Mouse (Mus musculus) heart, embryonic 13.5 days (tissue): ENCODE data around the gene Mon1a. TPM values are rescaled to one million over a fixed set of nuclear protein-coding genes. Genes with fewer than 3 reads are reported as not detected.

Experiments
- ATAC-seq: fragments of 200-750 bp; cut with Nextera tagmentation; 2 replicates; pipeline ENCODE4 v1.8.0; 2017; ENCODE audit warnings: moderate TSS enrichment; ENCODE audit not compliant: insufficient number of reproducible peaks, low FRiP score, low TSS enrichment; ENCODE audit errors: extremely low read depth
- H3K27ac ChIP-seq: fragments of 300-500 bp; sonication (generic); replicated peaks from 2 replicates; pipeline ENCODE4 v1.5.1; 2015; ENCODE audit warnings: moderate library complexity, mild to moderate bottlenecking, inconsistent platforms
- H3K27me3 ChIP-seq: fragments of 300-500 bp; sonication (generic); replicated peaks from 2 replicates; pipeline ENCODE4 v1.6.1; 2015; ENCODE audit warnings: mild to moderate bottlenecking, inconsistent platforms
- H3K36me3 ChIP-seq: fragments of 300-500 bp; sonication (generic); 2 replicates; pipeline ENCODE4 v1.6.1; 2015; ENCODE audit warnings: mild to moderate bottlenecking, inconsistent platforms
- H3K4me1 ChIP-seq: fragments of 300-500 bp; sonication (generic); 2 replicates; pipeline ENCODE4 v1.6.1; 2015; ENCODE audit warnings: inconsistent platforms
- H3K4me2 ChIP-seq: fragments of 300-500 bp; sonication (generic); 2 replicates; pipeline ENCODE4 v1.6.1; 2015; ENCODE audit warnings: inconsistent platforms, mild to moderate bottlenecking, moderate library complexity
- H3K4me3 ChIP-seq: fragments of 300-500 bp; sonication (generic); 2 replicates; pipeline ENCODE4 v1.5.1; 2015; ENCODE audit warnings: moderate library complexity, mild to moderate bottlenecking, inconsistent platforms
- H3K9ac ChIP-seq: fragments of 300-500 bp; sonication (generic); 2 replicates; pipeline ENCODE4 v1.6.1; 2015; ENCODE audit warnings: inconsistent platforms, mild to moderate bottlenecking, moderate library complexity
- H3K9me3 ChIP-seq: fragments of 300-500 bp; sonication (generic); 2 replicates; pipeline ENCODE4 v1.6.1; 2016; ENCODE audit warnings: inconsistent platforms
- WGBS: fragments of 180-500 bp; shearing (Covaris S2); methylation state at CpG from one replicate; pipeline ENCODE4 v1.1.7; 2015; ENCODE audit warnings: mixed read lengths; 5-methylcytosine and 5-hydroxymethylcytosine counted together
- polyA plus RNA-seq: library from polyadenylated mRNA; unstranded; fragments of >200 nt; fragmentation: Nextera tagmentation; extraction: Ambion mirVana; gene quantifications from 2 replicates; pipeline ENCODE4 v1.2.1, GENCODE M21; 2015

Gene Mon1a
- 8.1 and 9.1 TPM in 2 replicates for polyA plus RNA-seq

- H3K36me3 ChIP-seq, result no peaks in the 10 kb centered on the region
These were observed at the start of gene Mon1a for GRCm38 (mm10) chr9:107887804-107888266. Gene Mon1a (plus strand): TSS chr9:107888151.

GRCm38 (mm10) chr9:107838869-107839268, 49.1 kb upstream of the Mon1a start:
- H3K36me3 ChIP-seq, result peaks cover 55% of the 10 kb centered on the region
- H3K27ac ChIP-seq, result no peak overlapping the region
- WGBS, result 88% methylated on average over 1 of the region's 1 CpGs
- no peaks in the 10 kb centered on the region for H3K4me1 ChIP-seq
- H3K9me3 ChIP-seq, result no peaks in the 10 kb centered on the region
- H3K4me3 ChIP-seq, result no peak overlapping the region
- ATAC-seq, result no peak
- H3K27me3 ChIP-seq, result no peaks in the 10 kb centered on the region
- H3K9ac ChIP-seq, result no peak overlapping the region
- H3K4me2 ChIP-seq, result no peak overlapping the region

More at GRCm38 (mm10) chr9:107887804-107888266, at the start of gene Mon1a:
- peaks cover 26% of the 10 kb centered on the region; the same call in 1 of the 2 replicates for H3K27me3 ChIP-seq
- H3K9me3 ChIP-seq, result no peaks in the 10 kb centered on the region
- H3K9ac ChIP-seq, result peak within 1 kb of the TSS; percentile 83
- peak within 1 kb of the TSS; percentile 93 for H3K4me2 ChIP-seq
- WGBS, result under 1% methylated on average over 28 of the region's 28 CpGs
- peaks cover 16% of the 10 kb centered on the region for H3K4me1 ChIP-seq
- peak within 1 kb of the TSS; percentile 55 for H3K27ac ChIP-seq
- H3K4me3 ChIP-seq, result peak within 1 kb of the TSS; percentile 70
- ATAC-seq, result peak; percentile 90

- Histone ChIP-seq H3K4me3 (no peak overlapping the region), H3K4me1 (no peaks in the 10 kb centered on the region), H3K27me3 (no peaks in the 10 kb centered on the region), H3K4me2 (no peak overlapping the region), H3K27ac (no peak overlapping the region), H3K9ac (no peak overlapping the region), H3K9me3 (no peaks in the 10 kb centered on the region), H3K36me3 (peaks cover 64% of the 10 kb centered on the region)
- no peak for ATAC-seq
- 88% methylated on average over 2 of the region's 2 CpGs for WGBS
These were observed 45.2 kb upstream of the Mon1a start for GRCm38 (mm10) chr9:107842709-107843108.

- no peak overlapping the region for H3K27ac ChIP-seq
- H3K4me3 ChIP-seq, result no peak overlapping the region
- no peak for ATAC-seq
- no peak overlapping the region for H3K4me2 ChIP-seq
- 93% methylated on average over 7 of the region's 7 CpGs for WGBS
- H3K9ac ChIP-seq, result no peak overlapping the region
- H3K27me3 ChIP-seq, result no peaks in the 10 kb centered on the region
- H3K9me3 ChIP-seq, result no peaks in the 10 kb centered on the region
- H3K36me3 ChIP-seq, result peaks cover 71% of the 10 kb centered on the region
- no peaks in the 10 kb centered on the region for H3K4me1 ChIP-seq
These were observed 39.0 kb upstream of the Mon1a start for GRCm38 (mm10) chr9:107848922-107849321.

- Histone ChIP-seq H3K4me2 (no peak overlapping the region), H3K4me3 (no peak overlapping the region), H3K4me1 (peaks cover 9% of the 10 kb centered on the region), H3K9me3 (no peaks in the 10 kb centered on the region), H3K36me3 (peaks cover 49% of the 10 kb centered on the region), H3K9ac (no peak overlapping the region), H3K27ac (no peak overlapping the region), H3K27me3 (no peaks in the 10 kb centered on the region)
- WGBS, result 74% methylated on average over 3 of the region's 3 CpGs
- no peak for ATAC-seq
These were observed 29.6 kb upstream of the Mon1a start for GRCm38 (mm10) chr9:107858343-107858742.

- H3K36me3 ChIP-seq, result peaks cover 40% of the 10 kb centered on the region
- peaks cover 6% of the 10 kb centered on the region; the same call in 1 of the 2 replicates for H3K4me1 ChIP-seq
- H3K9ac ChIP-seq, result no peak overlapping the region
- H3K9me3 ChIP-seq, result no peaks in the 10 kb centered on the region
- 65% methylated on average over 1 of the region's 1 CpGs for WGBS
- no peak overlapping the region for H3K4me2 ChIP-seq
- H3K27ac ChIP-seq, result no peak overlapping the region
- no peaks in the 10 kb centered on the region for H3K27me3 ChIP-seq
- ATAC-seq, result no peak
- no peak overlapping the region for H3K4me3 ChIP-seq
These were observed 23.5 kb upstream of the Mon1a start for GRCm38 (mm10) chr9:107864493-107864892.

GRCm38 (mm10) chr9:107866081-107866480, 21.9 kb upstream of the Mon1a start:
- H3K9ac ChIP-seq, result no peak overlapping the region
- no peak overlapping the region for H3K27ac ChIP-seq
- peaks cover 39% of the 10 kb centered on the region for H3K36me3 ChIP-seq
- no peak overlapping the region for H3K4me3 ChIP-seq
- no peaks in the 10 kb centered on the region for H3K27me3 ChIP-seq
- no peak overlapping the region for H3K4me2 ChIP-seq
- no peak for ATAC-seq
- 100% methylated on average over 2 of the region's 2 CpGs for WGBS
- H3K9me3 ChIP-seq, result no peaks in the 10 kb centered on the region
- H3K4me1 ChIP-seq, result peaks cover 7% of the 10 kb centered on the region

- Histone ChIP-seq H3K9ac (peak overlapping the region; percentile 99), H3K36me3 (peaks cover 14% of the 10 kb centered on the region), H3K4me3 (peak overlapping the region; percentile 97), H3K9me3 (no peaks in the 10 kb centered on the region), H3K4me1 (peaks cover 21% of the 10 kb centered on the region), H3K27me3 (no peaks in the 10 kb centered on the region), H3K4me2 (peak overlapping the region; percentile 90), H3K27ac (peak overlapping the region; percentile 96)
- under 1% methylated on average over 80 of the region's 80 CpGs for WGBS
- peak; percentile 95 for ATAC-seq
These were observed 15.4 kb upstream of the Mon1a start for GRCm38 (mm10) chr9:107872350-107873098.

GRCm38 (mm10) chr9:107873137-107873536, 14.8 kb upstream of the Mon1a start, which contains the start of gene Rbm6:
Gene Rbm6 (minus strand): TSS chr9:107873237.
- peaks cover 21% of the 10 kb centered on the region for H3K4me1 ChIP-seq
- H3K4me3 ChIP-seq, result peak within 1 kb of the TSS; percentile 97
- H3K36me3 ChIP-seq, result peaks cover 8% of the 10 kb centered on the region; the same call in 1 of the 2 replicates
- peak within 1 kb of the TSS; percentile 90 for H3K4me2 ChIP-seq
- no peak for ATAC-seq
- H3K27me3 ChIP-seq, result no peaks in the 10 kb centered on the region
- peak within 1 kb of the TSS; percentile 99 for H3K9ac ChIP-seq
- 8% methylated on average over 14 of the region's 14 CpGs for WGBS
- no peaks in the 10 kb centered on the region for H3K9me3 ChIP-seq
- H3K27ac ChIP-seq, result peak within 1 kb of the TSS; percentile 96

- Histone ChIP-seq H3K4me1 (no peaks in the 10 kb centered on the region), H3K9me3 (no peaks in the 10 kb centered on the region), H3K27ac (no peak overlapping the region), H3K9ac (no peak overlapping the region), H3K4me3 (no peak overlapping the region), H3K4me2 (no peak overlapping the region), H3K36me3 (no peaks in the 10 kb centered on the region), H3K27me3 (peaks cover 34% of the 10 kb centered on the region)
- WGBS, result 65% methylated on average over 4 of the region's 4 CpGs
- no peak for ATAC-seq
These were observed 7.5 kb upstream of the Mon1a start for GRCm38 (mm10) chr9:107880411-107880810.

- under 1% methylated on average over 18 of the region's 18 CpGs for WGBS
- H3K4me3 ChIP-seq, result peak overlapping the region; percentile 70
- peaks cover 16% of the 10 kb centered on the region for H3K4me1 ChIP-seq
- H3K9me3 ChIP-seq, result no peaks in the 10 kb centered on the region
- ATAC-seq, result peak; percentile 40; the same call in 1 of the 2 replicates
- H3K9ac ChIP-seq, result peak overlapping the region; percentile 83
- H3K36me3 ChIP-seq, result no peaks in the 10 kb centered on the region
- peaks cover 26% of the 10 kb centered on the region; the same call in 1 of the 2 replicates for H3K27me3 ChIP-seq
- H3K27ac ChIP-seq, result peak overlapping the region; percentile 55
- peak overlapping the region; percentile 93 for H3K4me2 ChIP-seq
These were observed 408 bp downstream of the Mon1a start for GRCm38 (mm10) chr9:107888267-107888850.
